Mouse (Mus musculus) neural tube, postnatal 0 days (tissue): ENCODE measurements around the gene Tmem191c. TPM values are rescaled to one million over a fixed set of nuclear protein-coding genes. Genes with fewer than 3 reads are reported as not detected.

ENCODE experiments used
- polyA plus RNA-seq: library from polyadenylated mRNA; unstranded; fragments of >200 nt; fragmentation: Nextera tagmentation; extraction: Ambion mirVana; gene quantifications from 2 replicates; pipeline ENCODE4 v1.2.1, GENCODE M21; 2015

Tmem191c gene
- polyA plus RNA-seq, result 146 and 185 TPM in 2 replicates

GRCm38 (mm10) chr16:17275721-17276120 is at the start of gene Tmem191c:
Gene Tmem191c (plus strand): TSS chr16:17276077.

GRCm38 (mm10) chr16:17232794-17233701 is 42.8 kb upstream of the Tmem191c start, which contains the start of gene Hic2:
Gene Hic2 (plus strand): TSS chr16:17233572.

GRCm38 (mm10) chr16:17331116-17331515 is 55.2 kb downstream of the Tmem191c start, which contains the start of gene Serpind1:
Gene Serpind1 (plus strand): TSS chr16:17331371.

Other genes with a start within 250 kb of the Tmem191c start
- 45.9 and 60.6 TPM in 2 replicates for gene Ypel1, start 206.4 kb upstream of the Tmem191c start, polyA plus RNA-seq
- 97.5 and 103 TPM in 2 replicates for gene Ppil2, start 164.8 kb upstream of the Tmem191c start, polyA plus RNA-seq
- 4.6 and 4.8 TPM in 2 replicates for gene 2610318N02Rik, start 150.9 kb upstream of the Tmem191c start, polyA plus RNA-seq
- 24.5 and 25.6 TPM in 2 replicates for gene Sdf2l1, start 143.7 kb upstream of the Tmem191c start, polyA plus RNA-seq
- gene Ydjc, start 131.5 kb upstream of the Tmem191c start, polyA plus RNA-seq, result 53.5 and 57.9 TPM in 2 replicates
- gene Ccdc116, start 128.8 kb upstream of the Tmem191c start, polyA plus RNA-seq, result 2.7 and 3.2 TPM in 2 replicates
- gene Ube2l3, start 73.4 kb upstream of the Tmem191c start, polyA plus RNA-seq, result 277 and 297 TPM in 2 replicates
- 1.5 and 1.6 TPM in 2 replicates for gene Rimbp3, start 67.5 kb upstream of the Tmem191c start, polyA plus RNA-seq
- gene Hic2, start 42.5 kb upstream of the Tmem191c start, polyA plus RNA-seq, result 2.7 and 4.1 TPM in 2 replicates
- 6.0 and 10.8 TPM in 2 replicates for gene Serpind1, start 55.3 kb downstream of the Tmem191c start, polyA plus RNA-seq
- gene Snap29, start 129.9 kb downstream of the Tmem191c start, polyA plus RNA-seq, result 16.9 and 17.1 TPM in 2 replicates
- gene Pi4ka, start 130.2 kb downstream of the Tmem191c start, polyA plus RNA-seq, result 43.5 and 57.2 TPM in 2 replicates
- gene Crkl, start 175.9 kb downstream of the Tmem191c start, polyA plus RNA-seq, result 58.6 and 60.4 TPM in 2 replicates
- gene Aifm3, start 213.5 kb downstream of the Tmem191c start, polyA plus RNA-seq, result 10.7 and 14.5 TPM in 2 replicates
- 76.8 and 85.5 TPM in 2 replicates for gene Lztr1, start 232.6 kb downstream of the Tmem191c start, polyA plus RNA-seq